Mouse (Mus musculus) liver, postnatal 0 days (tissue): ENCODE measurements around the gene Cdca7l.
A peak's percentile ranks its signal among the peaks of the same experiment; 100 is the strongest.

ENCODE experiments used
- CTCF ChIP-seq: sonication (generic); IDR thresholded peaks from 2 replicates; pipeline ENCODE4 v1.5.1; 2016; ENCODE audit warnings: antibody characterized with exemption, low read depth
- EP300 ChIP-seq: IDR thresholded peaks from 2 replicates; pipeline ENCODE4 v1.6.1; 2016; ENCODE audit warnings: antibody characterized with exemption, low read depth, mild to moderate bottlenecking

GRCm38 (mm10) chr12:117820859-117821221, 16.8 kb downstream of the Cdca7l start:
- TF ChIP-seq CTCF (peak; percentile 55), EP300 (no peak)
